Mouse (Mus musculus): Measurements from ENCODE around the gene Tm4sf20.

- TF ChIP-seq POLR2A (IDR thresholded peaks at IDR 0.05; ENCODE audit: insufficient read length, low read depth) (no peak), MAX (IDR thresholded peaks at IDR 0.05; ENCODE audit: low read depth) (no peak), USF1 (IDR thresholded peaks at IDR 0.05; ENCODE audit: low read depth) (no peak)
Observed at GRCm38 (mm10) chr1:82768269-82768668, at the start of gene Tm4sf20.
